Mouse (Mus musculus) forebrain, embryonic 10.5 days (tissue): ENCODE results near the gene Prkn. TPM values are rescaled to one million over a fixed set of nuclear protein-coding genes. Genes with fewer than 3 reads are reported as not detected.
A peak's percentile ranks its signal among the peaks of the same experiment; 100 is the strongest.

Experiments used
- DNase-seq: peaks from one replicate; pipeline ENCODE4 v3.0.0-alpha.2; 2017; ENCODE audit warnings: low spot score; ENCODE audit errors: extremely low spot score
- H3K27ac ChIP-seq: fragments of 300-500 bp; sonication (generic); 2 replicates; pipeline ENCODE4 v1.5.1; 2016; ENCODE audit warnings: mild to moderate bottlenecking
- H3K27me3 ChIP-seq: fragments of 300-500 bp; sonication (generic); 2 replicates; pipeline ENCODE4 v1.6.1; 2016; ENCODE audit warnings: mild to moderate bottlenecking; ENCODE audit not compliant: poor library complexity, severe bottlenecking
- H3K36me3 ChIP-seq: fragments of 300-500 bp; sonication (generic); replicated peaks from 2 replicates; pipeline ENCODE4 v1.6.1; 2016; ENCODE audit warnings: mild to moderate bottlenecking, moderate library complexity
- H3K4me1 ChIP-seq: fragments of 300-500 bp; sonication (generic); 2 replicates; pipeline ENCODE4 v1.6.1; 2016
- H3K4me3 ChIP-seq: fragments of 300-500 bp; sonication (generic); 2 replicates; pipeline ENCODE4 v1.5.1; 2016; ENCODE audit warnings: mild to moderate bottlenecking, moderate library complexity
- H3K9me3 ChIP-seq: fragments of 300-500 bp; sonication (generic); 2 replicates; pipeline ENCODE4 v1.6.1; 2016; ENCODE audit warnings: mild to moderate bottlenecking, moderate library complexity
- WGBS: fragments of 180-500 bp; shearing (Covaris S2); methylation state at CpG from one replicate; pipeline ENCODE4 v1.1.7; 2016; 5-methylcytosine and 5-hydroxymethylcytosine counted together
- polyA plus RNA-seq: library from polyadenylated mRNA; unstranded; fragments of >200 nt; fragmentation: Nextera tagmentation; extraction: Ambion mirVana; gene quantifications from 2 replicates; pipeline ENCODE4 v1.2.1, GENCODE M21; 2016

The Prkn gene
- polyA plus RNA-seq, 1 experiment from 2014 or later: 0.81 TPM

DNA sequence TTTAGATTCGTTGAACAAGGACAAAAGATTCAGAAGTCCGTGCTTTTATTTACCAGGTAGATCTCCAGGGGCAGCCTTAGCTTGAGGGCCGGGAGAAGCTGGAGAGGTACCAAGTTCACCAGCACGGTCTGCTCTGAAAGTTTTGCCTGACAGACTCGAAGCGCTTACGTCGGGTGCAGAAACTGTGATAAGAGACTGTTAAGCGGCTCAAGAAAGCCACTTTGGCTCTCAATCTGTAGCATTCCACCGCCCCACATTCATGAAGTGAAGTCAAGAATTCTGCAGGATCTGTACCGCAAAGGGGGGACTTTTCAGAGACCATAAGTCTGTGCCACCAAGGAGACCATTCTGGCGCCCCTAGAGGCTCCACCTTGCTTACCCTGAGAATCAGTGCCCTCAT, 1212.5 kb downstream of the Prkn start:
- Histone ChIP-seq H3K4me3 (no peak overlapping the region), H3K9me3 (no peaks in the 10 kb centered on the region), H3K4me1 (0 out of 2 replicates have a peak, but pooled peaks cover 2% of the 10 kb centered on the region), H3K36me3 (no peaks in the 10 kb centered on the region), H3K27ac (no peak overlapping the region), H3K27me3 (0 out of 2 replicates have a peak, but pooled peaks cover 3% of the 10 kb centered on the region)
- no peak for DNase-seq
- 89% methylated on average over 12 of the region's 12 CpGs for WGBS

GRCm38 (mm10) chr17:12059041-12059440, 1218.9 kb downstream of the Prkn start:
- no peak overlapping the region for H3K4me3 ChIP-seq
- 0 out of 2 replicates have a peak, but pooled peaks cover 5% of the 10 kb centered on the region for H3K27me3 ChIP-seq
- H3K27ac ChIP-seq: no peak overlapping the region
- WGBS: 92% methylated on average over 6 of the region's 6 CpGs
- no peaks in the 10 kb centered on the region for H3K9me3 ChIP-seq
- no peaks in the 10 kb centered on the region for H3K4me1 ChIP-seq
- no peaks in the 10 kb centered on the region for H3K36me3 ChIP-seq
- no peak for DNase-seq

DNA sequence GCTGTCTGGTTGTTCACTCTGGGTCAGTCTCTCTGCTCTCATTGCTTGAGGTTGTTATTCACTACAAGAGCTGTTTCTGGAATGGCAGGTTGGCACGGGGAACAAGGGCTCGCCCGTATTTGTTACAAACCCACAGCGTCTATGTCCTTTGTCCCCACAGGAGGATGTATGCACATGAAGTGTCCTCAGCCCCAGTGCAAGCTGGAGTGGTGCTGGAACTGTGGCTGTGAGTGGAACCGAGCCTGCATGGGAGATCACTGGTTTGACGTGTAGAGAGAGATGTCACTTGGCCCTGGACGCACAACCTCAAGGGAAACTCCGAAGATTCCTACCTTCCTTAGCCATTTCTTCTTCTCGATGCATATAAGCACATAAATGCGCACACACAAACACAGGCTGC, 1221.2 kb downstream of the Prkn start:
- DNase-seq: peak; percentile 11
- 90% methylated on average over 10 of the region's 10 CpGs for WGBS
- H3K27me3 ChIP-seq: 0 out of 2 replicates have a peak, but pooled peaks cover 5% of the 10 kb centered on the region

GRCm38 (mm10) chr17:12062861-12063260, 1222.7 kb downstream of the Prkn start:
- H3K36me3 ChIP-seq: no peaks in the 10 kb centered on the region
- H3K27ac ChIP-seq: no peak overlapping the region
- DNase-seq: no peak
- H3K4me3 ChIP-seq: no peak overlapping the region
- H3K4me1 ChIP-seq: no peaks in the 10 kb centered on the region
- H3K27me3 ChIP-seq: 0 out of 2 replicates have a peak, but pooled peaks cover 5% of the 10 kb centered on the region
- 84% methylated on average over 3 of the region's 3 CpGs for WGBS
- H3K9me3 ChIP-seq: no peaks in the 10 kb centered on the region; the same call in 1 of the 2 replicates

More for the DNA sequence above, 1221.2 kb downstream of the Prkn start:
- H3K4me1 ChIP-seq: no peaks in the 10 kb centered on the region
- no peaks in the 10 kb centered on the region for H3K36me3 ChIP-seq
- no peak overlapping the region for H3K4me3 ChIP-seq
- no peak overlapping the region for H3K27ac ChIP-seq
- no peaks in the 10 kb centered on the region for H3K9me3 ChIP-seq

GRCm38 (mm10) chr17:12063533-12063932, 1223.3 kb downstream of the Prkn start:
- H3K27ac ChIP-seq: no peak overlapping the region
- 97% methylated on average over 7 of the region's 7 CpGs for WGBS

DNA sequence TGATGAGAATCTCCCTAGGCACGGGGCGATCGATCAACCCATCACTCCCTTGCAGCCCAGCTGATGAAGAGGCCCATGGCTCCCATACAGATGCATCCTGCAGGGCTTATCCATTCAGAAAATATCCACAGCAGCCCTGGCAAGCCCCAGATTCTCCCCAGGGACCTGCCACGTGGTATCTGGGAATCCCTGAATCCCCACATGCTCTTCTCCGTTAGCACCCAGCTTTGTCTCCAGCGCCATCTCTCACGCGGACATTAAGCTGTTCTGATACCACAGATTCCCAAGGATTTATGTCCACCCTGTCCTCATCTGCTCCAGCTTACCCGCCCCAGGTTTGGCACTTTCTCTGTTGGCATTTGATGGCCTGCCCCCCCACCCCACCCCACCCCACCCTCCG, 1225.9 kb downstream of the Prkn start:
- H3K27me3 ChIP-seq: no peaks in the 10 kb centered on the region
- H3K36me3 ChIP-seq: no peaks in the 10 kb centered on the region
- peaks cover 12% of the 10 kb centered on the region; the same call in 1 of the 2 replicates for H3K9me3 ChIP-seq
- no peak overlapping the region for H3K27ac ChIP-seq
- 81% methylated on average over 10 of the region's 10 CpGs for WGBS
- no peaks in the 10 kb centered on the region for H3K4me1 ChIP-seq
- H3K4me3 ChIP-seq: no peak overlapping the region
- no peak for DNase-seq

More at GRCm38 (mm10) chr17:12063533-12063932, 1223.3 kb downstream of the Prkn start:
- DNase-seq: no peak
- Histone ChIP-seq H3K27me3 (0 out of 2 replicates have a peak, but pooled peaks cover 5% of the 10 kb centered on the region), H3K4me1 (no peaks in the 10 kb centered on the region), H3K4me3 (no peak overlapping the region), H3K36me3 (no peaks in the 10 kb centered on the region), H3K9me3 (peaks cover 4% of the 10 kb centered on the region; the same call in 1 of the 2 replicates)

GRCm38 (mm10) chr17:12076816-12077215, 1236.6 kb downstream of the Prkn start:
- no peaks in the 10 kb centered on the region for H3K36me3 ChIP-seq
- H3K27ac ChIP-seq: no peak overlapping the region
- H3K4me1 ChIP-seq: peaks cover 14% of the 10 kb centered on the region
- H3K27me3 ChIP-seq: no peaks in the 10 kb centered on the region
- no peak for DNase-seq
- peaks cover 12% of the 10 kb centered on the region; the same call in 1 of the 2 replicates for H3K9me3 ChIP-seq
- 41% methylated on average over 2 of the region's 2 CpGs for WGBS
- no peak overlapping the region for H3K4me3 ChIP-seq

DNA sequence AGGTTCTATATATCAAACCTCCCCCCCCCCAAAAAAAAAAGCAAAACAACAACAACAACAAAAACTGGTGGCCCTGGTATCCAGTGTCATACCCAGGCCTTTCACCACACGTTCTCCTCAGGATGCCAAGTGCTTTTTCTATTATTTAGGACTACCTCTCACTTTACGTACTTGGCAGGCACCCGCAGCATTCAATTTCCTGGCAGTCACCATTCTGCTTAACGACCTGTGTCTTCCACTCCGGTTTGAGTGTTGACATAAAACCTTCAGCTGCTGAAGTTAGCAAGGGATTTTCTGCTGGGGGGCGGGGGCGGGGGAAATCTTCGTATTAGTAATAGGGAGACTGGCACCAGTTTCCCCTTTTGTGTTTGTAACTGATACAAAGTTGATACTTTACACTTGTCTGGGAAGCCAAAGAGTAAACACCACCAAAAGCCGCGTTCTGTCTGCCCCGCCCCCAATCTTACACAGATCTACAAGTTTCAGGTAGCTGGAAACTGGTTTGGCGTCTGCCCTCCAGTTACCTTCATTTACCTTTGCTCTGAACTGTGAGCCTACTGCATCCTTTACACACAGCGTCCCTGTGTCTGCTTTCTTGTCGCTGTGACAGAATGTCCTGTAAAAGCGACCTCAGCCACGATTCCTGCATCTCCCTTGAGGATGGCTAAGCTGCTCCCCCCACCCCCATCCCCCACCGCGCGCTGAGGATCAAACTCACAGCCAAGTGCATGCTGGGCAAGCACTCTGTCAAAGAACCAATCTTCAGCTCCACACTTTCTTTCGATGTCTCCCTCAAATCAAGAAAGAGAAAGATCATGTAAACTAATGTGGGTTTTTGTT, 1240.7 kb downstream of the Prkn start:
- Histone ChIP-seq H3K27ac (no peak overlapping the region), H3K4me1 (peaks cover 14% of the 10 kb centered on the region), H3K27me3 (no peaks in the 10 kb centered on the region), H3K4me3 (no peak overlapping the region), H3K9me3 (no peaks in the 10 kb centered on the region), H3K36me3 (no peaks in the 10 kb centered on the region)
- no peak for DNase-seq
- WGBS: 55% methylated on average over 20 of the region's 20 CpGs

- Histone ChIP-seq H3K4me3 (no peak overlapping the region), H3K9me3 (no peaks in the 10 kb centered on the region), H3K27ac (no peak overlapping the region), H3K36me3 (no peaks in the 10 kb centered on the region), H3K4me1 (peaks cover 6% of the 10 kb centered on the region; the same call in 1 of the 2 replicates), H3K27me3 (no peaks in the 10 kb centered on the region)
- DNase-seq: no peak
- 89% methylated on average over 5 of the region's 5 CpGs for WGBS
Measured at GRCm38 (mm10) chr17:12082201-12082600, 1242.0 kb downstream of the Prkn start.

GRCm38 (mm10) chr17:12090261-12090927, 1250.2 kb downstream of the Prkn start:
- H3K27me3 ChIP-seq: no peaks in the 10 kb centered on the region
- 75% methylated on average over 5 of the region's 5 CpGs for WGBS
- no peaks in the 10 kb centered on the region for H3K36me3 ChIP-seq
- peaks cover 4% of the 10 kb centered on the region; the same call in 1 of the 2 replicates for H3K4me1 ChIP-seq
- no peak overlapping the region for H3K27ac ChIP-seq
- no peak overlapping the region for H3K4me3 ChIP-seq
- H3K9me3 ChIP-seq: no peaks in the 10 kb centered on the region
- no peak for DNase-seq

- no peak overlapping the region for H3K27ac ChIP-seq
- no peaks in the 10 kb centered on the region for H3K36me3 ChIP-seq
- peaks cover 4% of the 10 kb centered on the region; the same call in 1 of the 2 replicates for H3K4me1 ChIP-seq
- no peak overlapping the region for H3K4me3 ChIP-seq
- WGBS: 87% methylated on average over 6 of the region's 6 CpGs
- H3K27me3 ChIP-seq: no peaks in the 10 kb centered on the region
- H3K9me3 ChIP-seq: no peaks in the 10 kb centered on the region
- no peak for DNase-seq
Measured at GRCm38 (mm10) chr17:12092901-12093564, 1252.8 kb downstream of the Prkn start.

DNA sequence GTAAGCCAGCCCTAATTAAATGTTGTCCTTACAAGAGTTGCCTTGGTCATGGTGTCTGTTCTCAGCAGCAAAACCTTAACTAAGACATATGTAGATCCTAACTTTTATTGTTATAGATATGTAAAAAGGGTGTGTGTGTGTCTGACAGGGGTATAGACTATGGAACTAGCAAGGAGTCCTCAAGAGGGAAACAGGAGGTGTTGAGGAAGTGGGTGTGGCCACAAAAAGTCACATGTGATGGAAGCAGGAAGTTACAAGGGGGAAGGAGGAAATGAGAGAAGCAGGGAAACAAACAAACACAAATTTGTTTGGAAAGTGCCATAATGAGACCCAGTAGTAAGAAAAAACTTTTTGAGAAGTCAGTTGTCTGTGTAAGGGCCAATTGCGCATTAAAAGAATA, 1253.8 kb downstream of the Prkn start:
- Histone ChIP-seq H3K9me3 (no peaks in the 10 kb centered on the region), H3K4me1 (peaks cover 4% of the 10 kb centered on the region; the same call in 1 of the 2 replicates), H3K36me3 (no peaks in the 10 kb centered on the region), H3K4me3 (no peak overlapping the region), H3K27ac (no peak overlapping the region), H3K27me3 (no peaks in the 10 kb centered on the region)
- WGBS: 98% methylated on average over 1 of the region's 1 CpGs
- DNase-seq: no peak
